Mouse (Mus musculus) midbrain, embryonic 14.5 days (tissue): ENCODE measurements around the gene Med20. TPM values are rescaled to one million over a fixed set of nuclear protein-coding genes. Genes with fewer than 3 reads are reported as not detected.
A peak's percentile ranks its signal among the peaks of the same experiment; 100 is the strongest.

ENCODE experiments used
- ATAC-seq: fragments of 200-750 bp; cut with Nextera tagmentation; 2 replicates; pipeline ENCODE4 v1.8.0; 2017; ENCODE audit warnings: moderate number of reproducible peaks, moderate library complexity; ENCODE audit not compliant: low FRiP score, low TSS enrichment
- DNase-seq: peaks from one replicate; pipeline ENCODE4 v3.0.0-alpha.2; 2015
- H3K27ac ChIP-seq: fragments of 300-500 bp; sonication (generic); replicated peaks from 2 replicates; pipeline ENCODE4 v1.5.1; 2014; ENCODE audit warnings: mild to moderate bottlenecking, low read depth, low read length, moderate library complexity
- H3K27me3 ChIP-seq: fragments of 300-500 bp; sonication (generic); 2 replicates; pipeline ENCODE4 v1.6.1; 2014; ENCODE audit warnings: low read length, control low read depth, mixed read lengths; ENCODE audit not compliant: control insufficient read depth, insufficient read depth
- H3K36me3 ChIP-seq: fragments of 300-500 bp; sonication (generic); 2 replicates; pipeline ENCODE4 v1.6.1; 2014; ENCODE audit warnings: low read length, control low read depth; ENCODE audit not compliant: control insufficient read depth, insufficient read depth
- H3K4me1 ChIP-seq: fragments of 300-500 bp; sonication (generic); 2 replicates; pipeline ENCODE4 v1.6.1; 2014; ENCODE audit warnings: mild to moderate bottlenecking, antibody characterized with exemption, low read length, control low read depth; ENCODE audit not compliant: control insufficient read depth, insufficient read depth
- H3K4me2 ChIP-seq: fragments of 300-500 bp; sonication (generic); 2 replicates; pipeline ENCODE4 v1.6.1; 2014; ENCODE audit warnings: mild to moderate bottlenecking, low read length, moderate library complexity
- H3K4me3 ChIP-seq: fragments of 300-500 bp; sonication (generic); replicated peaks from 2 replicates; pipeline ENCODE4 v1.5.1; 2014; ENCODE audit warnings: low read depth, low read length
- H3K9ac ChIP-seq: fragments of 300-500 bp; sonication (generic); replicated peaks from 2 replicates; pipeline ENCODE4 v1.6.1; 2014; ENCODE audit warnings: mild to moderate bottlenecking, low read length, moderate library complexity
- H3K9me3 ChIP-seq: fragments of 300-500 bp; sonication (generic); 2 replicates; pipeline ENCODE4 v1.6.1; 2016; ENCODE audit warnings: low read length, control low read depth, mixed read lengths; ENCODE audit not compliant: control insufficient read depth
- WGBS: fragments of 180-500 bp; shearing (Covaris S2); extraction: QIAGEN DNeasy Blood & Tissue Kit; methylation state at CpG from one replicate; pipeline ENCODE4 v1.1.7; 2014; 5-methylcytosine and 5-hydroxymethylcytosine counted together
- polyA plus RNA-seq: library from polyadenylated mRNA; unstranded; fragments of >200 nt; fragmentation: Nextera tagmentation; extraction: Ambion mirVana; gene quantifications from 2 replicates; pipeline ENCODE4 v1.2.1, GENCODE M21; 2014

Med20 gene
- 48.1 and 49.5 TPM in 2 replicates for polyA plus RNA-seq

DNA sequence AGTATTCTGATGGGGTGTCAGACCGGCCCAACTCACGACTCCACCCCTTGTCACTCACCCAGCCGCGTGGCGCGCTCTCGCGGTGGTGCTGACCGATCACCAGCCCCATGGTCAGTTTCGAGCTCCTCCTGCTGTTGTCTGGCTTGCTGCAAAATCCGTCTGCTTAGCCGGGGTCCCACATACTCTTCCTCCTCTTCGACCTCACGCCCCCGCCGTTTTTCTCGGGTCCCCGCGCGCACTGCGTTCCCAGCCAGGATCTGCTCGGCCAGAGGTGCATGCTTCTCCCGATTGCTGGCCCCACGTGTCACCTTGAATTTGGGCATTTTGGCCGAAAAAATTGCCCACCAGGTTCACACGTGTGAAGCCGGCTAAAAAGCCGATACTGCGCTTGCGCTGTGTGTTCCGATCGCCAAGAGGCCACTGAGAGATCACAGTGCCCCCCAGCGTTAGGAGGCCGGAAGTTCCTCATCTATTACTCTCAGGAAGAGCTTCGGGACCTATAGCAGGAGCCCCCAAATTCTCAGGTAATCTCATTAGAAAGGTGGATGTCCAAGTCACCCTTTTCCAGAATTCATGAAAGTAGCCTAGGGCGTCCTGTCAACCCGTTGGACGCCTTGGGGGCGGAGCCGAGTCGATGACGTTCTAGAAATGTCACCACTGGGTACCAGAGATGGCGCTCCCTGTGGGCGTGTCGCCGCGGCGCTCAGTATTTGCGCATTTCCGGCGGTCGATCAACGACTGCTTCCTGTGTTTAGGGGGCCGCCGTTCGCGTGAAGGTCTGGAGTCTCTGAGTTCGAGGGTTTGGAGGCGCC, at the start of gene Med20, which contains the start of the genes Bysl and Gm20517:
Med20 (plus strand) TSS at position 734 of the 812 bp plus-strand sequence.
Bysl (minus strand) TSS at position 644 of the 812 bp plus-strand sequence.
Gm20517 (plus strand) TSS at position 741 of the 812 bp plus-strand sequence.
- Histone ChIP-seq H3K4me2 (peak within 1 kb of the TSS; percentile 91), H3K27ac (peak within 1 kb of the TSS; percentile 79), H3K4me1 (peaks cover 23% of the 10 kb centered on the region), H3K36me3 (peaks cover 29% of the 10 kb centered on the region), H3K9me3 (no peaks in the 10 kb centered on the region), H3K9ac (peak within 1 kb of the TSS; percentile 75), H3K27me3 (no peaks in the 10 kb centered on the region), H3K4me3 (peak within 1 kb of the TSS; percentile 87)
- ATAC-seq = peak; percentile 95
- under 1% methylated on average over 59 of the region's 59 CpGs for WGBS
- DNase-seq = peak; percentile 99

DNA sequence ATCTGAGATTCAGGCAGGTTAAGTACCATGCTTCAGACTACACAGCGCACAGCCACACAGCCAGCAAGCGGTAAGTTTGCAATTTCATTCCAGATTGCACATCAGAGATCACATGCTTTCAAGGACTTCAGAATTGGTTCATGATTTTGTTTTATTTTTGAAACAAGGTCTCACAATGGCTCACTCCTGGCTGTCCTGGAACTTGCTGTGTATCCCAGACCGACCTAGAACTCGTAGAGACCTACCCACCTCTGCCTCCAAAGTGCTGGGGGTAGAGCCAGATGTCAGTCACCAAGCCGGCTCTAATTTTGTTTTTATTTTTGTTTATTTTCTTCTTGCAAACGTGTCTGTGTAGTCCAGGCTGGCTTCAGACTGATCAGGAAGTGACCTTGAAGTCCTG, 48.5 kb upstream of the Med20 start:
- Histone ChIP-seq H3K4me3 (no peak overlapping the region), H3K36me3 (no peaks in the 10 kb centered on the region), H3K27ac (no peak overlapping the region), H3K9ac (no peak overlapping the region), H3K9me3 (no peaks in the 10 kb centered on the region), H3K4me2 (no peak overlapping the region), H3K27me3 (no peaks in the 10 kb centered on the region), H3K4me1 (no peaks in the 10 kb centered on the region)
- DNase-seq (no peak), ATAC-seq (no peak)
- WGBS = 82% methylated on average over 6 of the region's 6 CpGs

DNA sequence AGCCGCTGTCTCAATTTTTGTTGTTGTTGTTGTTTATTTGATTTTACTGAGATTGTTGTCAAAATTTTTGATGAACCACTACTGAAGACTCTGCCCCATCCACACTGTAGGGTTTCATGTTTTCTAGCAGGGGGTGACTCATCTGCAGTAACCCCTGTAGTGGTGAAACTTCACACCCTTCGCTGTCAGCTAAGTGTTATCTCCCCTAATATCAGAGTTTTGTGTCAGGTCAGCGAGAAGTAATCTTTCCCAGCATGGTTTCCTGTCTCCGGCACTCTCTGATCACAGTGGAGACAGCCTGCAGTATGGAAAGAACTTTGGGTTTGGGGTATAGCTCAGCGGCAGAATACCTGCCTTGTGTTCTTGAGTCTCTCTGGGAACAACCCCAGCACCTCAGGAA, 46.8 kb upstream of the Med20 start:
- DNase-seq = no peak
- Histone ChIP-seq H3K4me1 (no peaks in the 10 kb centered on the region), H3K27me3 (no peaks in the 10 kb centered on the region), H3K9me3 (no peaks in the 10 kb centered on the region), H3K4me2 (no peak overlapping the region), H3K36me3 (no peaks in the 10 kb centered on the region), H3K4me3 (no peak overlapping the region), H3K27ac (no peak overlapping the region), H3K9ac (no peak overlapping the region)
- ATAC-seq = no peak
- WGBS = 93% methylated on average over 5 of the region's 5 CpGs

DNA sequence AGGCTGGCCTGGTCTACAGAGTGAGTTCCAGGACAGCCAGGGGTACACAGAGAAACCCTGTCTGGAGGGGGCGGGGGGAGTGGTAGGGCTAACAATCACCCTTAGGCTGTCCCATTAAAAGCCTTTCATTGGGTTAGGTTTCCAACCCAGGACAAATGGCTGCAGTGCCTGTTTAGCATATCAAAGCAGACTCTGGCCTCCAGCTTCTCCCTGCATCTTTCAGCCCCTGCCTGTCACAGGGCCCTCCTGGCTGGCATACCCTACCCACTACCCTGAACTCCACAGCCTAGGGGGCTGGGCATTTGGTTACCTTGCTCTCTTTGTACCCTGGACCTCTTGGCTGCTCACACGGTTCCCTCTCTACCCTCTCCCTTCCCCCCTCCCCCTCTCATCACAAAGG, 45.2 kb upstream of the Med20 start:
- Histone ChIP-seq H3K27ac (no peak overlapping the region), H3K27me3 (no peaks in the 10 kb centered on the region), H3K36me3 (no peaks in the 10 kb centered on the region), H3K9ac (no peak overlapping the region), H3K4me1 (no peaks in the 10 kb centered on the region), H3K9me3 (no peaks in the 10 kb centered on the region), H3K4me2 (no peak overlapping the region), H3K4me3 (no peak overlapping the region)
- ATAC-seq = peak; percentile 57
- WGBS = 6% methylated on average over 2 of the region's 2 CpGs
- peak; percentile 9 for DNase-seq

DNA sequence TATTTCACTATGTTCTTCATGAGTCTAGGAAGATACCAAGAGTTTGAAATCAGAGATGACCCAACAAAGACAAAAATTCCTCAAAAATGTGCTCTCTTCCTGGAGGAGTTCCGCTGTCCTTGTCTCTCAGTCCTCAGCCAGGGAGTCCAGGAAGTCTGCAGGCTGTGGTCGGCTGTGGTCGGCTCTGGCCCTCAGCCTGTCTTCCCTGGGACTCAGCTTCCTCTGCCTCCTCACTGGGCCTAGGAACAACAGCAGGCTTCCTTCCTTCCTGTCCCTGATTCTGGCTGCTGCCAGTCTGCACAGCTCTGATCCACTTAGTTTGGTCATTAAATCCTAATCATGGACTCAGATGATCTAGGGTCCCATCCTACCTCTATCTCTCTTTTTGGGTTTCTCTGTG, 44.1 kb upstream of the Med20 start:
- no peaks in the 10 kb centered on the region for H3K36me3 ChIP-seq
- ATAC-seq = no peak
- 93% methylated on average over 3 of the region's 3 CpGs for WGBS
- H3K9ac ChIP-seq = no peak overlapping the region
- H3K4me1 ChIP-seq = no peaks in the 10 kb centered on the region
- H3K9me3 ChIP-seq = no peaks in the 10 kb centered on the region
- no peak for DNase-seq
- H3K27ac ChIP-seq = no peak overlapping the region
- no peak overlapping the region for H3K4me3 ChIP-seq
- H3K4me2 ChIP-seq = no peak overlapping the region
- no peaks in the 10 kb centered on the region for H3K27me3 ChIP-seq

DNA sequence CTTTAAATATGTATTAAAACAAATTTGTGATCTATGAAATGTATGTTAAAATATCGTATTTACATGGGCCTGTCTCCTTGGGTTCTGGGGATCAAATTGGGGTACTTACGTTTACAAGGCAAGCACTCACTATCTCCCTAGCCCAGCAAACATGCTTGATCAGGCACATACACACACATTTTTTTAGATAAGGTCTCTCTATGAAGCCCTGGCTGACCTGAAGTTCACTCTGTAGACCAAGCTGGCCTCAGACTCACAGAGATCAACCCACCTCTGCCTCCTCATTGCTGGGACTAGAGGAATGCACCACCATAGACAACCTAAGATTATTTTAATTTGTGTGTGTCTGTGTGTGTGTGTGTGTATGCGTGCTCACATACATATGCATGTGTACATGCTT, 43.0 kb upstream of the Med20 start:
- no peaks in the 10 kb centered on the region for H3K36me3 ChIP-seq

DNA sequence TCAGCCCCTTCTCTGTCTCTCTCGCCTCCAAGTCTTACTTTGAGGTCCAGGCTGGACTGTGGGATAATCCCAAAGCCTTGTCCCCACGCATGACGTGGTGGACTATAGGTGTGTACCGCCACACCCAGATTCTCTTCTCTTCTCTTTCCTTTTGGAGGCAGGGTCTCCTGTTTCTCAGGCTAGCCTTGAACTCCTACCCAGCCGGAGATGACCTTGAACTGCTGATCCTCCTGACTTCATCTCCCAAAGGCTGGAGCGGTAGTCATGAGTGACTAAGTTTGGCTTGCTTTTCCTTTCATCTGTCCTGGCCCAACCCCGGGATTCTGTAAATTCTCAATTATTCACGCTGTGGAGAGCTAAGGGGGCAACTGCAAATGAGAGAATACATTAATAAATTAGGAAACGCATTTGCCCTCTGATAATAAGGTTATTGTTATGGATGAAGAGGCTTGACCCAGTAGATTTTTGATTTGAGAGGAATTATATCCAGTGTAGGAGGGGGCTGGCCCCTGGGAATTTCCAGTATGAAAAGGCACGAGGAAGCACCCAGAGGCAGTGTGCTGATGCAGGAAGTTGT, 42.3 kb upstream of the Med20 start:
- Histone ChIP-seq H3K9me3 (no peaks in the 10 kb centered on the region), H3K9ac (no peak overlapping the region), H3K4me1 (no peaks in the 10 kb centered on the region), H3K27me3 (no peaks in the 10 kb centered on the region), H3K27ac (no peak overlapping the region), H3K4me2 (no peak overlapping the region), H3K4me3 (no peak overlapping the region), H3K36me3 (no peaks in the 10 kb centered on the region)
- ATAC-seq (no peak; the same call in 1 of the 2 replicates), DNase-seq (peak; percentile 32)
- 36% methylated on average over 10 of the region's 10 CpGs for WGBS

More for the DNA sequence above, 43.0 kb upstream of the Med20 start:
- no peak for DNase-seq
- H3K27me3 ChIP-seq = no peaks in the 10 kb centered on the region
- ATAC-seq = no peak
- H3K4me3 ChIP-seq = no peak overlapping the region
- no peak overlapping the region for H3K27ac ChIP-seq
- H3K4me1 ChIP-seq = no peaks in the 10 kb centered on the region
- no peak overlapping the region for H3K4me2 ChIP-seq
- H3K9ac ChIP-seq = no peak overlapping the region
- 93% methylated on average over 3 of the region's 3 CpGs for WGBS
- no peaks in the 10 kb centered on the region for H3K9me3 ChIP-seq

DNA sequence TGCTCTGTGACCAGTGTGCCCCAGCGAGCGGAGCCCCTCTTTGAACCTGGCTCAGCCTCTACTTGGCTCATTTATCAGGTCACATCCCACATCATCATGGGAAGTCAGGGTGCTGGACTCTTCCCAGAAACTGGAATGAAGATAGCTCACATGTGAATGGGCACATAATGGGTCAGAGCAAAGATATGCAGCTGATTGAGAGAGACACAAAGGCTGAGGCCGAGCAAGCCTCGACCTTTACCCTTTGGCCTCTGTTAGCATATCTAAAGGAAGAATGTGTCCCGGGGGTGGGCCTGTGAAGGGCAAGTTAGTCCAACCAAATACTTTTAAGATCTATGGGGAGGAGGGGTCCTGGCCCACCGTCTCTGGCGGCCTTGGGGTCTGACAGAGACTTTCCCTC, 39.8 kb upstream of the Med20 start:
- Histone ChIP-seq H3K4me3 (no peak overlapping the region), H3K36me3 (no peaks in the 10 kb centered on the region), H3K4me1 (no peaks in the 10 kb centered on the region), H3K9ac (no peak overlapping the region), H3K9me3 (no peaks in the 10 kb centered on the region), H3K27me3 (no peaks in the 10 kb centered on the region), H3K4me2 (no peak overlapping the region), H3K27ac (no peak overlapping the region)
- 13% methylated on average over 7 of the region's 7 CpGs for WGBS
- DNase-seq (no peak), ATAC-seq (no peak)

DNA sequence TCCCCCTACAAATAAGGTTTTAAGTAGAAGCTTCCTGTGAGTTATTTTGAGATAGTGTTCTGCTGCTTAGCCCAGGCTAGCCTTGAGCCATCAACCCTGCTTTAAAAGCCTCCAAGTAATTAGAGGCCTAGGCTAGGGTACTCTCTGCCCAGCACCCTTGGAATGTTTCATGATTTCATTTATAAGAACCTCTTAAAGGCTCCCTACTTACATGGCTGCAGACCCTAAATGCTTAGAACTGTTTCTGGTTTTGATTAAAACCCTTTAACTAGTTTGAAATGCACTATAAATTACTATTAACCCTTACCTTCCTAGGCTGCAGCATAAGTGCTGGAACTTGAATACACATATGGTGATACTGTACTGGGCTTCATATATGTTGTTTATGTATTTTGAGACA, 38.9 kb upstream of the Med20 start:
- DNase-seq (no peak), ATAC-seq (no peak)
- no peaks in the 10 kb centered on the region for H3K36me3 ChIP-seq
- no peak overlapping the region for H3K4me2 ChIP-seq
- no peak overlapping the region for H3K4me3 ChIP-seq
- H3K27ac ChIP-seq = no peak overlapping the region
- no peaks in the 10 kb centered on the region for H3K9me3 ChIP-seq
- no peaks in the 10 kb centered on the region for H3K4me1 ChIP-seq
- H3K9ac ChIP-seq = no peak overlapping the region
- no peaks in the 10 kb centered on the region for H3K27me3 ChIP-seq
